Mouse (Mus musculus): ENCODE results near the gene Styxl1. TPM values are rescaled to one million over a fixed set of nuclear protein-coding genes. Genes with fewer than 3 reads are reported as not detected.
A peak's percentile ranks its signal among the peaks of the same experiment; 100 is the strongest.

Gene Styxl1
- polyA plus RNA-seq, 1 experiment = 0.14 TPM

GRCm38 (mm10) chr5:135772519-135772918, 5.7 kb downstream of the Styxl1 start:
- DNase-seq (ENCODE audit: extremely low spot score in 1 of 2, low spot score in 1 of 2) = no peak

GRCm38 (mm10) chr5:135764971-135765370, 13.2 kb downstream of the Styxl1 start:
- no peak for DNase-seq (ENCODE audit: extremely low spot score in 1 of 2, low spot score in 1 of 2)

GRCm38 (mm10) chr5:135763526-135763925, 14.7 kb downstream of the Styxl1 start:
- peak in 1 of 2 experiments; percentile 87 for DNase-seq (ENCODE audit: extremely low spot score in 1 of 2, low spot score in 1 of 2)

GRCm38 (mm10) chr5:135761881-135762280, 16.3 kb downstream of the Styxl1 start:
- DNase-seq (ENCODE audit: extremely low spot score in 1 of 2, low spot score in 1 of 2) = no peak

- no peak for DNase-seq (ENCODE audit: extremely low spot score in 1 of 2, low spot score in 1 of 2)
These were observed 26.6 kb downstream of the Styxl1 start for GRCm38 (mm10) chr5:135751595-135751994.

- no peak for DNase-seq (ENCODE audit: extremely low spot score in 1 of 2, low spot score in 1 of 2)
These were observed 27.1 kb downstream of the Styxl1 start for GRCm38 (mm10) chr5:135751041-135751440.

GRCm38 (mm10) chr5:135744742-135745141, 33.4 kb downstream of the Styxl1 start:
- DNase-seq (ENCODE audit: extremely low spot score in 1 of 2, low spot score in 1 of 2) = no peak

- peak; percentile 76 to 95 for DNase-seq (ENCODE audit: extremely low spot score in 1 of 2, low spot score in 1 of 2)
These were observed 34.2 kb downstream of the Styxl1 start, which contains the start of gene Tmem120a for GRCm38 (mm10) chr5:135743741-135744609. Tmem120a (minus strand) TSS chr5:135744448.

GRCm38 (mm10) chr5:135742941-135743740, 35.0 kb downstream of the Styxl1 start:
- DNase-seq (ENCODE audit: extremely low spot score in 1 of 2, low spot score in 1 of 2) = peak in 1 of 2 experiments; percentile 25

GRCm38 (mm10) chr5:135742156-135742555, 36.0 kb downstream of the Styxl1 start:
- DNase-seq (ENCODE audit: extremely low spot score in 1 of 2, low spot score in 1 of 2) = no peak

GRCm38 (mm10) chr5:135738266-135738665, 39.9 kb downstream of the Styxl1 start:
- DNase-seq (ENCODE audit: extremely low spot score in 1 of 2, low spot score in 1 of 2) = no peak

GRCm38 (mm10) chr5:135737154-135737553, 41.0 kb downstream of the Styxl1 start:
- no peak for DNase-seq (ENCODE audit: extremely low spot score in 1 of 2, low spot score in 1 of 2)

- DNase-seq (ENCODE audit: extremely low spot score in 1 of 2, low spot score in 1 of 2) = no peak
These were observed 41.6 kb downstream of the Styxl1 start for GRCm38 (mm10) chr5:135736544-135736943.

GRCm38 (mm10) chr5:135735741-135736140, 42.4 kb downstream of the Styxl1 start:
- DNase-seq (ENCODE audit: extremely low spot score in 1 of 2, low spot score in 1 of 2) = no peak

GRCm38 (mm10) chr5:135734057-135734680, 44.0 kb downstream of the Styxl1 start:
- no peak for DNase-seq (ENCODE audit: extremely low spot score in 1 of 2, low spot score in 1 of 2)

- DNase-seq (ENCODE audit: extremely low spot score in 1 of 2, low spot score in 1 of 2) = no peak
These were observed 45.1 kb downstream of the Styxl1 start for GRCm38 (mm10) chr5:135733071-135733470.

- no peak for DNase-seq (ENCODE audit: extremely low spot score in 1 of 2, low spot score in 1 of 2)
These were observed 46.9 kb downstream of the Styxl1 start for GRCm38 (mm10) chr5:135731322-135731721.

- no peak for DNase-seq (ENCODE audit: extremely low spot score in 1 of 2, low spot score in 1 of 2)
These were observed 47.3 kb downstream of the Styxl1 start for GRCm38 (mm10) chr5:135730916-135731315.

GRCm38 (mm10) chr5:135730278-135730677, 47.9 kb downstream of the Styxl1 start:
- no peak for DNase-seq (ENCODE audit: extremely low spot score in 1 of 2, low spot score in 1 of 2)

- no peak for DNase-seq (ENCODE audit: extremely low spot score in 1 of 2, low spot score in 1 of 2)
These were observed 48.8 kb downstream of the Styxl1 start for GRCm38 (mm10) chr5:135729351-135729750.

GRCm38 (mm10) chr5:135728361-135728760, 49.8 kb downstream of the Styxl1 start:
- DNase-seq (ENCODE audit: extremely low spot score in 1 of 2, low spot score in 1 of 2) = no peak

All from frontal cortex, adult 2 months (tissue).